Mouse (Mus musculus) lung, embryonic 15.5 days (tissue): ENCODE measurements around the gene Ppp1ca. TPM values are rescaled to one million over a fixed set of nuclear protein-coding genes. Genes with fewer than 3 reads are reported as not detected.

Experiments
- ATAC-seq: fragments of 200-750 bp; cut with Nextera tagmentation; 2 replicates; pipeline ENCODE4 v1.8.0; 2017; ENCODE audit warnings: moderate number of reproducible peaks, borderline replicate concordance; ENCODE audit not compliant: low FRiP score, low TSS enrichment; ENCODE audit errors: extremely low read depth
- H3K27ac ChIP-seq: fragments of 300-500 bp; sonication (generic); 2 replicates; pipeline ENCODE4 v1.5.1; 2015; ENCODE audit warnings: moderate library complexity, mild to moderate bottlenecking, inconsistent platforms
- H3K27me3 ChIP-seq: fragments of 300-500 bp; sonication (generic); 2 replicates; pipeline ENCODE4 v1.6.1; 2015; ENCODE audit warnings: inconsistent platforms
- H3K36me3 ChIP-seq: fragments of 300-500 bp; sonication (generic); 2 replicates; pipeline ENCODE4 v1.6.1; 2015; ENCODE audit warnings: inconsistent platforms
- H3K4me1 ChIP-seq: fragments of 300-500 bp; sonication (generic); 2 replicates; pipeline ENCODE4 v1.6.1; 2015; ENCODE audit warnings: inconsistent platforms
- H3K4me2 ChIP-seq: fragments of 300-500 bp; sonication (generic); 2 replicates; pipeline ENCODE4 v1.6.1; 2015; ENCODE audit warnings: inconsistent platforms, mild to moderate bottlenecking, moderate library complexity
- H3K4me3 ChIP-seq: fragments of 300-500 bp; sonication (generic); 2 replicates; pipeline ENCODE4 v1.5.1; 2015; ENCODE audit warnings: mild to moderate bottlenecking, inconsistent platforms
- H3K9ac ChIP-seq: fragments of 300-500 bp; sonication (generic); 2 replicates; pipeline ENCODE4 v1.6.1; 2015; ENCODE audit warnings: inconsistent platforms
- H3K9me3 ChIP-seq: fragments of 300-500 bp; sonication (generic); 2 replicates; pipeline ENCODE4 v1.6.1; 2016; ENCODE audit warnings: inconsistent platforms
- WGBS: fragments of 180-500 bp; shearing (Covaris S2); methylation state at CpG from one replicate; pipeline ENCODE4 v1.1.7; 2015; 5-methylcytosine and 5-hydroxymethylcytosine counted together
- polyA plus RNA-seq: library from polyadenylated mRNA; unstranded; fragments of >200 nt; fragmentation: Nextera tagmentation; extraction: Ambion mirVana; gene quantifications from 2 replicates; pipeline ENCODE4 v1.2.1, GENCODE M21; 2015

The Ppp1ca gene
- polyA plus RNA-seq, 1 experiment from 2014 or later = 974 TPM

DNA sequence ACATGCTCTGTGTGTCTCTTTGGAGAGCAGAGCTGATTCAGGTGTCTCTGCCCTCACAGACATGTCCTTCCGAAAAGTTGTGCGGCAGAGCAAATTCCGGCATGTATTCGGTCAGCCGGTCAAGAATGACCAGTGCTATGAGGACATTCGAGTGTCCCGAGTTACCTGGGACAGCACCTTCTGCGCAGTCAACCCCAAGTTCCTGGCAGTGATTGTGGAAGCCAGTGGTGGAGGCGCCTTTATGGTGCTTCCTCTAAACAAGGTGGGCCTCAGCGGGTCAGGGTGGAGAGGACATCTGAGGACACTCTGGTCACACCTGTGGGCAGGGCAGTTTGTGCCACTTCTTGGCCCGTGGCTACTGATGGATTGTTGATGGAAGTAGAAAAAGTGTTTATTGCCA, 42.6 kb upstream of the Ppp1ca start:
- H3K4me1 ChIP-seq = peaks cover 16% of the 10 kb centered on the region
- H3K4me3 ChIP-seq = peak overlapping the region; percentile 96
- H3K4me2 ChIP-seq = peak overlapping the region; percentile 82
- WGBS = 77% methylated on average over 11 of the region's 11 CpGs
- H3K27me3 ChIP-seq = no peaks in the 10 kb centered on the region
- H3K9me3 ChIP-seq = no peaks in the 10 kb centered on the region
- H3K9ac ChIP-seq = peak overlapping the region; percentile 93
- no peak for ATAC-seq
- H3K36me3 ChIP-seq = peaks cover 14% of the 10 kb centered on the region
- H3K27ac ChIP-seq = no peak overlapping the region

GRCm38 (mm10) chr19:4149764-4150461, 42.0 kb upstream of the Ppp1ca start:
- H3K4me2 ChIP-seq = peak overlapping the region; percentile 82
- H3K36me3 ChIP-seq = peaks cover 14% of the 10 kb centered on the region
- WGBS = 93% methylated on average over 17 of the region's 17 CpGs
- no peaks in the 10 kb centered on the region for H3K9me3 ChIP-seq
- peaks cover 16% of the 10 kb centered on the region for H3K4me1 ChIP-seq
- no peaks in the 10 kb centered on the region for H3K27me3 ChIP-seq
- no peak for ATAC-seq
- H3K9ac ChIP-seq = no peak overlapping the region
- no peak overlapping the region for H3K4me3 ChIP-seq
- no peak overlapping the region for H3K27ac ChIP-seq

- peaks cover 16% of the 10 kb centered on the region for H3K4me1 ChIP-seq
- H3K9ac ChIP-seq = no peak overlapping the region
These were observed 41.0 kb upstream of the Ppp1ca start for GRCm38 (mm10) chr19:4150567-4151487.

GRCm38 (mm10) chr19:4151488-4151860, 40.4 kb upstream of the Ppp1ca start:
- Histone ChIP-seq H3K9ac (no peak overlapping the region), H3K4me3 (no peak overlapping the region), H3K4me2 (no peak overlapping the region), H3K27ac (no peak overlapping the region), H3K36me3 (peaks cover 14% of the 10 kb centered on the region), H3K4me1 (peaks cover 16% of the 10 kb centered on the region), H3K9me3 (no peaks in the 10 kb centered on the region), H3K27me3 (no peaks in the 10 kb centered on the region)
- no peak for ATAC-seq
- 79% methylated on average over 5 of the region's 5 CpGs for WGBS

More at GRCm38 (mm10) chr19:4150567-4151487, 41.0 kb upstream of the Ppp1ca start:
- Histone ChIP-seq H3K4me3 (no peak overlapping the region), H3K27ac (no peak overlapping the region), H3K27me3 (no peaks in the 10 kb centered on the region), H3K9me3 (no peaks in the 10 kb centered on the region), H3K36me3 (peaks cover 14% of the 10 kb centered on the region), H3K4me2 (no peak overlapping the region)
- WGBS = 81% methylated on average over 22 of the region's 22 CpGs
- ATAC-seq = no peak

- Histone ChIP-seq H3K4me3 (no peak overlapping the region), H3K27ac (no peak overlapping the region), H3K9ac (no peak overlapping the region), H3K4me1 (peaks cover 16% of the 10 kb centered on the region), H3K4me2 (no peak overlapping the region), H3K36me3 (peaks cover 18% of the 10 kb centered on the region), H3K9me3 (no peaks in the 10 kb centered on the region), H3K27me3 (no peaks in the 10 kb centered on the region)
- WGBS = 89% methylated on average over 5 of the region's 5 CpGs
- no peak for ATAC-seq
These were observed 40.0 kb upstream of the Ppp1ca start for GRCm38 (mm10) chr19:4151898-4152297.

- no peak overlapping the region for H3K9ac ChIP-seq
- peaks cover 16% of the 10 kb centered on the region for H3K4me1 ChIP-seq
- no peak overlapping the region for H3K4me3 ChIP-seq
- no peaks in the 10 kb centered on the region for H3K9me3 ChIP-seq
- no peak overlapping the region for H3K27ac ChIP-seq
- no peak for ATAC-seq
- H3K36me3 ChIP-seq = peaks cover 25% of the 10 kb centered on the region
- 82% methylated on average over 8 of the region's 8 CpGs for WGBS
- no peaks in the 10 kb centered on the region for H3K27me3 ChIP-seq
- no peak overlapping the region for H3K4me2 ChIP-seq
These were observed 39.2 kb upstream of the Ppp1ca start for GRCm38 (mm10) chr19:4152445-4153231.

DNA sequence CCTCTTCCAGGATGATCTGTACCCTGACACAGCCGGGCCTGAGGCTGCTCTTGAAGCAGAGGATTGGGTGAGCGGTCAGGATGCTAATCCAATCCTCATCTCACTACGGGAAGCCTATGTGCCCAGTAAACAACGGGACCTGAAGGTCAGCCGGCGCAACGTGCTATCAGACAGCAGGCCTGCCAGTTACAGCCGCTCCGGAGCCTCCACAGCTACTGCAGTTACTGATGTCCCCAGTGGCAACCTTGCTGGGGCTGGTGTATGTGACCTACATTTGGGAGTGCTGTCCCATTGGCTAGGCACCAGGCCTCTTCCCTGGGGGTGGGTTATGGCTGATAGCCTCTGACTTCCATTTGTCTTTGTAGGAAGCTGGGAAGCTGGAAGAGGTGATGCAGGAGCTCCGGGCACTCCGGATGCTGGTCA, 38.6 kb upstream of the Ppp1ca start, which contains the start of gene Ptprcap:
Gene Ptprcap, plus strand, starts transcription at position 373 of the 423 bp plus-strand sequence.
- no peak within 1 kb of the TSS for H3K9ac ChIP-seq
- H3K9me3 ChIP-seq = no peaks in the 10 kb centered on the region
- no peak within 1 kb of the TSS for H3K27ac ChIP-seq
- no peak within 1 kb of the TSS for H3K4me2 ChIP-seq
- 55% methylated on average over 11 of the region's 11 CpGs for WGBS
- H3K27me3 ChIP-seq = no peaks in the 10 kb centered on the region
- no peak within 1 kb of the TSS for H3K4me3 ChIP-seq
- peaks cover 31% of the 10 kb centered on the region for H3K36me3 ChIP-seq
- H3K4me1 ChIP-seq = peaks cover 10% of the 10 kb centered on the region
- no peak for ATAC-seq

DNA sequence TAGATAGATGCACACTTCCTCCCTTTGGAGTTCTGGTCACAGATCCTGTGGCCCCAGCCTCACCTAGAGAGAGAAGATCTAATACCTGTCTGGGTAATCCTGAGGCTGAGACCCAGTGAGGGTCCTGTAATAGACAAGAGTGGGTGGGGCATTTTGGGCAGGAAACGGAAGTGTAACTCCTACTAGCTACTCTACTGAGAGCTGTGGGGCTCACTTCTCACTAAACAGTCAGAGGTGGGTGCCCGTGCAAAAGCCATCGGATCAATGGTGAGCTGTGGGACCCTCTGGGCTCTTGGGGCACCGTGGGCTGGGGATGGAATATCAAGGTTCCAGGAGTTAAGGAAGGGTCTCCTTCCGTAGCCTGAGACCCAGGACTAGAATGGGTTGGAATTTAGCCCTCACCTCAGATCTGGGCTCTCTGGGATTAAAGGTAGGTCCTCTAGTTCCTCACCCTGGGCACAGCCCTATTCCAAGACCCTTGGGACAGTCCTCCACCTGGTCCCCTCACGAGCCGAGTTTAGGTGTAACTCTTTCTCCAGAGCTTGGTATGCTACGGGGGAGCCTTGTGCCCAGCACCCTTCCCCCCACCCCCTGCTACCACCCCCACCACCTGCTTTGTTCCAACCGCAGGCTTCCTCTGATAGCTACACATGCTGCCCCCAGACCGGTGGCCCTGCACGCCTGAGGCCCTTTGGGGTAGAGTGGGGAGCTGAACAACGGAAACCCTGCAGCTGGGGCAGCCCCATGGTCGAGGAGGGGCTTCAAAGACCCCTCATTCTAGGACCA, 37.2 kb upstream of the Ppp1ca start:
- H3K27ac ChIP-seq = no peak overlapping the region

GRCm38 (mm10) chr19:4155223-4156072, 36.4 kb upstream of the Ppp1ca start:
- peaks cover 50% of the 10 kb centered on the region for H3K36me3 ChIP-seq
- ATAC-seq = no peak
- H3K9ac ChIP-seq = no peak overlapping the region
- WGBS = 75% methylated on average over 6 of the region's 6 CpGs
- no peaks in the 10 kb centered on the region for H3K4me1 ChIP-seq
- H3K27ac ChIP-seq = no peak overlapping the region
- no peak overlapping the region for H3K4me3 ChIP-seq
- no peak overlapping the region for H3K4me2 ChIP-seq
- H3K9me3 ChIP-seq = no peaks in the 10 kb centered on the region
- no peaks in the 10 kb centered on the region for H3K27me3 ChIP-seq

More for the DNA sequence above, 37.2 kb upstream of the Ppp1ca start:
- Histone ChIP-seq H3K9me3 (no peaks in the 10 kb centered on the region), H3K4me1 (peaks cover 2% of the 10 kb centered on the region), H3K4me3 (no peak overlapping the region), H3K9ac (no peak overlapping the region), H3K4me2 (no peak overlapping the region), H3K36me3 (peaks cover 45% of the 10 kb centered on the region), H3K27me3 (no peaks in the 10 kb centered on the region)
- ATAC-seq = no peak
- 71% methylated on average over 13 of the region's 13 CpGs for WGBS

DNA sequence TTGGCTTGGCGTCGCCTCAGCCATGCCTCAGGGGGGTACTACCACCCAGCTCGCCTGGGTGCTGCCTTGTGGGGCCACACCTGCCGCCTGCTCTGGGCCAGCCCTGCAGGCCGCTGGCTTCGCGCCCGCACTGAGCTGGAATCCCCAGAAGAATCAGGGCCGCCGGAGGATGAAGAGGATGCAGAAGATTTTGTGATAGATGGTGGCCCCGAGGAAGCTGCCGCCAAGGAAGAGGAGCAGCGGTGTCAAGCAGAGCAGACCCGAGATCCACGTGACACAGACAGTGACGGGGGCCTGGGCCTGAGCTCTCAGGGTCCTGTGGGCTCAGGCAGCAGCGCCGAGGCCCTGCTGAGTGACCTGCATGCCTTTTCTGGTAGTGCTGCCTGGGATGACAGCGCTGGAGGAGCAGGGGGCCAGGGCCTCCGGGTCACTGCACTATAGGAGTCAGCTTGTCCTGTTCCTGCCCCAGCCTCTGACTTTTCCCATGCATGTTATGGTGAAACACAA, 35.7 kb upstream of the Ppp1ca start:
- 75% methylated on average over 20 of the region's 20 CpGs for WGBS
- Histone ChIP-seq H3K4me1 (no peaks in the 10 kb centered on the region), H3K4me3 (no peak overlapping the region), H3K9me3 (no peaks in the 10 kb centered on the region), H3K4me2 (no peak overlapping the region), H3K9ac (no peak overlapping the region), H3K27ac (no peak overlapping the region), H3K36me3 (peaks cover 53% of the 10 kb centered on the region), H3K27me3 (no peaks in the 10 kb centered on the region)
- no peak for ATAC-seq
